Mouse (Mus musculus): ENCODE results near the gene Capn11. TPM values are rescaled to one million over a fixed set of nuclear protein-coding genes. Genes with fewer than 3 reads are reported as not detected.

Capn11 gene
- polyA plus RNA-seq, 1 experiment from 2014 or later: not detected

DNA sequence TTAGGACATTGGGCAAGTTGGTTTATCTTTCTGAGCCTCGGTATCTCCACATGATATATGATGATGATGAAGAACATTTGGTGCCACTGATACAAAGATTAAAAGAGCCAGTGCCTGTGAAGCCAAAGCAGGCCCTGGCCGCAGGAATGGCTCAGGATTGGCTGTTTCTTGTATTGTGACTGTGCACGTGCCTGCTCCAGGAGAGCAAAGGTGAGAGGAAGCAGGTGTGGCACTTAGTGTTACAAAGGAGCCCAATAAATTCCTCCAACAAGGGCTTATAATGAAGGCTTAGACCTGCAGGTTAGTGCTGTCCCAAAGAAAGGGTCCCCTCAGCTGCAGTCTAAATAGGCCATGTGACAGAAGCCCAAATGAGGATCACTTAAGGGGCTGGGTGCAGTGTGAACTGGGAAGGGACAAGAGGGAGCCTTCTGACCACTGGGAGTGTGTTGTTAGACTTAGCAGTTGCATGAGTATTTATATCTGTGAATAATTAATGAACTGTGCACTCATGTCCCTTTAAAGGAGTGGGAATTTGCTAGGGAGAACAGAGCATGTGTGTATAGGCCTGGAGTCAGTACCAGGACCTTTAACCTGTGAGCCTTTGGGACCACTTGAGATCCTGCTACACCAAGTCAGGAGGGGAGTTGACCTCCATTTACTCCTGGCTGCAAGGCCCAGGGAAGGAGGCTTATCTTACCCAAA, 40.1 kb upstream of the Capn11 start:
- Histone ChIP-seq H3K36me3 (ENCODE audit: control insufficient read depth, insufficient read depth, low read length) (peaks cover 3% of the 10 kb centered on the region; the same call in 1 of the 2 replicates), H3K27me3 (ENCODE audit: control insufficient read depth, insufficient read depth, low read length) (no peaks in the 10 kb centered on the region), H3K9me3 (ENCODE audit: control insufficient read depth, low read depth, low read length) (no peaks in the 10 kb centered on the region), H3K4me3 (ENCODE audit: low read depth, low read length) (no peak overlapping the region), H3K4me2 (replicated peaks; ENCODE audit: low read depth, low read length) (no peak overlapping the region), H3K4me1 (ENCODE audit: control insufficient read depth, insufficient read depth, low read length) (peaks cover 20% of the 10 kb centered on the region; the same call in 1 of the 2 replicates), H3K27ac (ENCODE audit: low read length) (no peak overlapping the region), H3K9ac (replicated peaks; ENCODE audit: low read depth, low read length) (no peak overlapping the region)
- ATAC-seq (ENCODE audit: insufficient number of reproducible peaks, insufficient read depth, low FRiP score, low read depth): no peak
- WGBS: 78% methylated on average over 3 of the region's 3 CpGs

GRCm38 (mm10) chr17:45698368-45698767, 39.2 kb upstream of the Capn11 start:
- Histone ChIP-seq H3K27me3 (ENCODE audit: control insufficient read depth, insufficient read depth, low read length) (no peaks in the 10 kb centered on the region), H3K4me2 (replicated peaks; ENCODE audit: low read depth, low read length) (no peak overlapping the region), H3K4me1 (ENCODE audit: control insufficient read depth, insufficient read depth, low read length) (peaks cover 21% of the 10 kb centered on the region; the same call in 1 of the 2 replicates), H3K36me3 (ENCODE audit: control insufficient read depth, insufficient read depth, low read length) (peaks cover 3% of the 10 kb centered on the region; the same call in 1 of the 2 replicates), H3K9ac (replicated peaks; ENCODE audit: low read depth, low read length) (no peak overlapping the region), H3K9me3 (ENCODE audit: control insufficient read depth, low read depth, low read length) (no peaks in the 10 kb centered on the region), H3K27ac (ENCODE audit: low read length) (no peak overlapping the region), H3K4me3 (ENCODE audit: low read depth, low read length) (no peak overlapping the region)
- 81% methylated on average over 6 of the region's 6 CpGs for WGBS
- ATAC-seq (ENCODE audit: insufficient number of reproducible peaks, insufficient read depth, low FRiP score, low read depth): no peak

GRCm38 (mm10) chr17:45696981-45697380, 37.9 kb upstream of the Capn11 start:
- Histone ChIP-seq H3K27ac (ENCODE audit: low read length) (no peak overlapping the region), H3K9me3 (ENCODE audit: control insufficient read depth, low read depth, low read length) (no peaks in the 10 kb centered on the region), H3K36me3 (ENCODE audit: control insufficient read depth, insufficient read depth, low read length) (peaks cover 3% of the 10 kb centered on the region; the same call in 1 of the 2 replicates), H3K4me3 (ENCODE audit: low read depth, low read length) (no peak overlapping the region), H3K27me3 (ENCODE audit: control insufficient read depth, insufficient read depth, low read length) (no peaks in the 10 kb centered on the region), H3K4me2 (replicated peaks; ENCODE audit: low read depth, low read length) (no peak overlapping the region), H3K9ac (replicated peaks; ENCODE audit: low read depth, low read length) (no peak overlapping the region), H3K4me1 (ENCODE audit: control insufficient read depth, insufficient read depth, low read length) (peaks cover 21% of the 10 kb centered on the region; the same call in 1 of the 2 replicates)
- no peak for ATAC-seq (ENCODE audit: insufficient number of reproducible peaks, insufficient read depth, low FRiP score, low read depth)
- 88% methylated on average over 9 of the region's 9 CpGs for WGBS

DNA sequence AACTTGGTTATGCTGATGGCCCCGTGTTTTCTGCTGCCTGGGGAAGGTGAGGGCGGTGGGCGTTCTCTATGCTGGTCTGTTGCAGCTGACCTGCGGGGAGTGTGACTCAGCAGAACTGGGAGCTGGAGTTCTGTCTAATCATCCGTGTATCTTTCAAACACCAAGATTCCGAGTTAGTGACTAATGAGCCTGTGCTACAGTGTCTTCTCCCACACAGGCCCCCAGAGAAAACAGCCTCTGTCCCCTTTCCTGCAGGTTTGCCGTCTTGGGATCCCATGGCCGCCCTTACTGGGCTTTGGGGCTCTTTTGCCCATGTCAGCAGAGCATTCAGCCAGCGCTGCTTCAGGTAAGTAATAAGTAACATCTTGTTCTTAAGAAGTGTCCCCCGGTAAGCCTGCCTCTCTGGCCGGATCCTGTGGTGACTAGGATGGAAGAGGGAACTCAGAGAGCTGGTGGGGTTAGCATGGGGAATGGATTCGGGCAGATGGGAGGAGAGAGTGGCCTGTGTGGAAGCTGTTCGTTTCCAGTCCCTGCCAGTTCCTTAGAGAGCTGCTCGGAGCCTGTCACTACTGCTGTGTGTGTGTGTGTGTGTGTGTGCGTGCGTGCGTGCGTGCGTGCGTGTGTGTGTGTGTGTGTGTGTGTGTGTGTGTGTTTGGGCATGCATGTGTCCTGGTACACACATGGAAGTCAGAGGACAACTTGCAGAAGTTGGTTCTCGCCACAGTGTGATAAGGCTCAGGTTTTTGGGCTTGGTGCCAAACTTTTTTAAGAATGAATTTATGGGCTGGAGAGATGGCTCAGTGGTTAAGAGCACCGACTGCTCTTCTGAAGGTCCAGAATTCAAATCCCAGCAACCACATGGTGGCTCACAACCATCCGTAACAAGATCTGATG, 36.3 kb upstream of the Capn11 start:
- Histone ChIP-seq H3K27ac (ENCODE audit: low read length) (no peak overlapping the region), H3K4me2 (replicated peaks; ENCODE audit: low read depth, low read length) (no peak overlapping the region), H3K9ac (replicated peaks; ENCODE audit: low read depth, low read length) (no peak overlapping the region), H3K4me3 (ENCODE audit: low read depth, low read length) (no peak overlapping the region), H3K9me3 (ENCODE audit: control insufficient read depth, low read depth, low read length) (no peaks in the 10 kb centered on the region), H3K27me3 (ENCODE audit: control insufficient read depth, insufficient read depth, low read length) (no peaks in the 10 kb centered on the region), H3K4me1 (ENCODE audit: control insufficient read depth, insufficient read depth, low read length) (peaks cover 17% of the 10 kb centered on the region; the same call in 1 of the 2 replicates), H3K36me3 (ENCODE audit: control insufficient read depth, insufficient read depth, low read length) (peaks cover 3% of the 10 kb centered on the region; the same call in 1 of the 2 replicates)
- no peak for ATAC-seq (ENCODE audit: insufficient number of reproducible peaks, insufficient read depth, low FRiP score, low read depth)
- 68% methylated on average over 23 of the region's 23 CpGs for WGBS

DNA sequence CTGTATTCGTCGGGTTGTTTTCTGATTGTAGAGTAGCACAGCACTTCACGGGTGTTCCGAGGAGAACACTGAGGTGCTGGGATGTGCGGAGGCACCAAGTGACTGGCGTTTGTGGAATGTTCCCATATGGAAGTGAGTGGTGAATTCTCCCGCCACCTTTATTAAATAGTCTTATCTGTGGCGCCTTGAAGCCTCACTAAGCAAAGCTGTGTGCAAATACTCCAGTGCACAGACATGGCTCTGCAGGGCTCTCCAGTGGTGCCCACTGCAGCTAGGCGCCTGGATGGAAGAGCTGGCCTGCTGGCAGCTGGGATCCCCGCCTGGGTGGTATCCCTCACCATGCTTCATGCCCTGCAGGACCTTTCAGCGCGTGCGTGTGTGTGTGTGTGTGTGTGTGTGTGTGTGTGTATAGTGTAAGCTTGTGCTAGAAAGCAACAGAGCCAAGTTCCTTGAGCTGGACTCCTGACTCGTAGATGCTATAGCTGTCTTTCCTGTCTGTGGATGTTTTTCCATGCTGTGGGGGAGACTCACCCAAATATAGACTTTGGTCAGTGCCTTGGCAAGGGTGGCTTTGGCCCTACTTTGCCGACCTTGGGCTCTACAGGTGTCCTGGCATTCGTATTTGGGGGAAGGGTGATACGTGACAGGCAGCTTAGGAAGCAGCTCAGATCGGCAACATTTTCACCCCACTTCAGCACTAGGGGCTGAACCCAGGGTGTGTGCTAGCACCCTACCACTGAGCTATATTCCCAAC, 34.9 kb upstream of the Capn11 start:
- Histone ChIP-seq H3K4me1 (ENCODE audit: control insufficient read depth, insufficient read depth, low read length) (peaks cover 17% of the 10 kb centered on the region; the same call in 1 of the 2 replicates), H3K27me3 (ENCODE audit: control insufficient read depth, insufficient read depth, low read length) (no peaks in the 10 kb centered on the region), H3K9me3 (ENCODE audit: control insufficient read depth, low read depth, low read length) (no peaks in the 10 kb centered on the region), H3K27ac (ENCODE audit: low read length) (0 out of 2 replicates have a peak overlapping the region, but pooled peaks have one; percentile 3), H3K4me3 (ENCODE audit: low read depth, low read length) (no peak overlapping the region), H3K9ac (replicated peaks; ENCODE audit: low read depth, low read length) (no peak overlapping the region), H3K4me2 (replicated peaks; ENCODE audit: low read depth, low read length) (no peak overlapping the region), H3K36me3 (ENCODE audit: control insufficient read depth, insufficient read depth, low read length) (peaks cover 3% of the 10 kb centered on the region; the same call in 1 of the 2 replicates)
- no peak for ATAC-seq (ENCODE audit: insufficient number of reproducible peaks, insufficient read depth, low FRiP score, low read depth)
- 66% methylated on average over 18 of the region's 18 CpGs for WGBS

DNA sequence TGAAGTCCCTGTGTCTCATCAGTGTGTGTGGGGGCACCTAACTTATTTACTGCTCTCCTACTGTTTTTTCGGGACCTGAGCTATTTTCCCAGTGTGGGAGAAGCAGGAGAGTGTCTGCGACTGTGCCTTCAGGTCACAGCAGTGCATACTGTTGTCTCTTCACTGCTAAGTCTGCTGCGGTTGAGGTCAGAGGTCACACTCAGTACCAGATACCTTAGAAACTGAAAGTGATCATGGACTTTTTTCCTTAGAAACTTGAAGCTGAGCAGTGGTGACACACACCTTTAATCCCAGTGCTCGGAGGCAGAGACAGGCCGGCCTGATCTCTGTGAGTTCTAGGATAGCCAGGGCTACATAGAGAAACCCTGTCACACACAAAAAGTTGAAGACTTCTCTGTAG, 33.0 kb upstream of the Capn11 start:
- H3K4me2 ChIP-seq (replicated peaks; ENCODE audit: low read depth, low read length): no peak overlapping the region
- WGBS: 76% methylated on average over 5 of the region's 5 CpGs

DNA sequence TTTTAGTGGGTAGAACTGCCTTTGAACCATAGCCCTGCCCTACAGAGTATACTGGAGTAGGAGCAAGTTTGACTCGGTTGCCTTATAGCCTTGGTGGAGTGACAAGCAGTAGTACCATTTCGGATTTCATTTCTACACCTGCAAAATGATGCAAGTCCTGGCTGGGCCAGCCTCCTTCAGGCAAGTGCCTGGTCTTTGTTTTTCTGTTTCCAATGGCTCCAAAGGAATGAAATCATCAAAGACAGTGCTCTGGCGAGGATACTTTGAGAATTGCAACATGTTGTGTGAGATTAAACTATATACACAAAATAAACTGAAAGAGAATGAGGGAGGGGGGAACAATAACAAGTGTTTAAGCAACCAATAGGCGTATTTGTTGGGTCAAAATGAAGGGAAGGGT, 30.9 kb upstream of the Capn11 start:
- Histone ChIP-seq H3K27ac (ENCODE audit: low read length) (no peak overlapping the region), H3K9ac (replicated peaks; ENCODE audit: low read depth, low read length) (no peak overlapping the region), H3K4me2 (replicated peaks; ENCODE audit: low read depth, low read length) (no peak overlapping the region), H3K27me3 (ENCODE audit: control insufficient read depth, insufficient read depth, low read length) (no peaks in the 10 kb centered on the region), H3K9me3 (ENCODE audit: control insufficient read depth, low read depth, low read length) (no peaks in the 10 kb centered on the region), H3K4me1 (ENCODE audit: control insufficient read depth, insufficient read depth, low read length) (peaks cover 21% of the 10 kb centered on the region), H3K4me3 (ENCODE audit: low read depth, low read length) (no peak overlapping the region), H3K36me3 (ENCODE audit: control insufficient read depth, insufficient read depth, low read length) (no peaks in the 10 kb centered on the region)
- no peak for ATAC-seq (ENCODE audit: insufficient number of reproducible peaks, insufficient read depth, low FRiP score, low read depth)
- WGBS: 82% methylated on average over 4 of the region's 4 CpGs

More for the DNA sequence above, 33.0 kb upstream of the Capn11 start:
- Histone ChIP-seq H3K4me3 (ENCODE audit: low read depth, low read length) (no peak overlapping the region), H3K36me3 (ENCODE audit: control insufficient read depth, insufficient read depth, low read length) (no peaks in the 10 kb centered on the region; the same call in 1 of the 2 replicates), H3K27ac (ENCODE audit: low read length) (no peak overlapping the region), H3K9me3 (ENCODE audit: control insufficient read depth, low read depth, low read length) (no peaks in the 10 kb centered on the region), H3K27me3 (ENCODE audit: control insufficient read depth, insufficient read depth, low read length) (no peaks in the 10 kb centered on the region), H3K4me1 (ENCODE audit: control insufficient read depth, insufficient read depth, low read length) (peaks cover 23% of the 10 kb centered on the region), H3K9ac (replicated peaks; ENCODE audit: low read depth, low read length) (no peak overlapping the region)
- no peak for ATAC-seq (ENCODE audit: insufficient number of reproducible peaks, insufficient read depth, low FRiP score, low read depth)

DNA sequence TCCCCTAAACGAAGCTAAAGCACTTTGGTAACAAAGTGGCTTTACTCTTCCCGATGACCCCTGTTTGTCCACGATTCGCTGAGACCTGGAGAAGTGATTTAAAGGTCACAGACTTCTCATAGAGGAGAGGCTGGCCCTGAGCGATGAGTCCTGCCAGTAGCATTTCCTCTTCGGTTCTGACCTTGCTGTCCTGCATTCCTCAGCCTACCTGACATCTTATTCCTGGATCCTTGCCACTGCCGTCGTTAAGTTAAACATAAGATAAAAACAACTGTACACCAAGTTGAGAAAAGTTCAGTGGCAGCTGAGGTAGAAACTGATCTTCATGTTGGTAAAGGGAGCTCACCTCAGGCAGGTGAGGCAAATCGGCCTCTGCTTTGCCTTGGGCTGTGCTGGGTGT, 30.0 kb upstream of the Capn11 start:
- H3K4me3 ChIP-seq (ENCODE audit: low read depth, low read length): no peak overlapping the region
- H3K9ac ChIP-seq (replicated peaks; ENCODE audit: low read depth, low read length): no peak overlapping the region
- no peaks in the 10 kb centered on the region for H3K9me3 ChIP-seq (ENCODE audit: control insufficient read depth, low read depth, low read length)
- H3K4me2 ChIP-seq (replicated peaks; ENCODE audit: low read depth, low read length): no peak overlapping the region
- H3K27ac ChIP-seq (ENCODE audit: low read length): no peak overlapping the region; the same call in 1 of the 2 replicates
- H3K27me3 ChIP-seq (ENCODE audit: control insufficient read depth, insufficient read depth, low read length): no peaks in the 10 kb centered on the region
- ATAC-seq (ENCODE audit: insufficient number of reproducible peaks, insufficient read depth, low FRiP score, low read depth): no peak
- H3K4me1 ChIP-seq (ENCODE audit: control insufficient read depth, insufficient read depth, low read length): peaks cover 21% of the 10 kb centered on the region
- WGBS: 55% methylated on average over 9 of the region's 9 CpGs
- no peaks in the 10 kb centered on the region for H3K36me3 ChIP-seq (ENCODE audit: control insufficient read depth, insufficient read depth, low read length)

All from stomach, embryonic 14.5 days (tissue).